9 mouse cellular contexts compared by ENCODE assay signal in genomic region chr1:126931754-126932153, GRCm38 (mm10).
DNase-seq lines count a peak whose midpoint lies in the region; ATAC-seq and TF ChIP-seq lines count a peak whose summit lies in the region.
"Had no signal": no experiment of that assay in that cellular context is flagged by ENCODE, and none has a peak within 500 bp of the region (broad histone marks: within the 10 kb centered on the region; RNA-seq: fewer than 3 reads in every experiment).

No protein-coding gene starts in this region.

- no peak overlapping the region for H3K4me3 ChIP-seq in forebrain, postnatal 0 days (ENCODE audit: low read depth, low read length)
- H3K4me3 ChIP-seq in hindbrain, embryonic 11.5 days (ENCODE audit: low read depth, low read length): no peak overlapping the region
- no peak overlapping the region for H3K4me3 ChIP-seq in lung, postnatal 0 days (ENCODE audit: low read depth, low read length)
- H3K4me3 ChIP-seq: heart, embryonic 13.5 days had no signal

- 0 out of 2 replicates have a peak overlapping the region, but pooled peaks have one; percentile 25 for H3K9ac ChIP-seq in forebrain, postnatal 0 days
- H3K9ac ChIP-seq in hindbrain, embryonic 11.5 days (ENCODE audit: low read depth, low read length): no peak overlapping the region
- no peak overlapping the region for H3K9ac ChIP-seq in lung, postnatal 0 days (replicated peaks; ENCODE audit: low read depth)
- H3K9ac ChIP-seq: heart, embryonic 13.5 days had no signal

- peaks cover 5% of the 10 kb centered on the region; the same call in 1 of the 2 replicates for H3K4me1 ChIP-seq in forebrain, postnatal 0 days (ENCODE audit: insufficient read depth)
- H3K4me1 ChIP-seq in hindbrain, embryonic 11.5 days (replicated peaks; ENCODE audit: control insufficient read depth, insufficient read depth, low read length): no peaks in the 10 kb centered on the region
- H3K4me1 ChIP-seq in lung, postnatal 0 days (ENCODE audit: insufficient read depth, low read depth, low read length): no peaks in the 10 kb centered on the region

- H3K27me3 ChIP-seq in forebrain, postnatal 0 days (ENCODE audit: insufficient read depth, low read length): no peaks in the 10 kb centered on the region
- no peaks in the 10 kb centered on the region for H3K27me3 ChIP-seq in hindbrain, embryonic 11.5 days (ENCODE audit: control insufficient read depth, insufficient read depth, low read length)
- H3K27me3 ChIP-seq in lung, postnatal 0 days (replicated peaks; ENCODE audit: insufficient read depth, low read length): no peaks in the 10 kb centered on the region

- peak; percentile 87 for ATAC-seq in forebrain, postnatal 0 days
- ATAC-seq in hindbrain, embryonic 11.5 days (ENCODE audit: low FRiP score): peak; percentile 50
- 0 out of 2 replicates have a peak, but pooled peaks have one; percentile 25 for ATAC-seq in lung, postnatal 0 days

- no peak overlapping the region for H3K27ac ChIP-seq in forebrain, postnatal 0 days (ENCODE audit: low read depth, low read length)
- H3K27ac ChIP-seq in hindbrain, embryonic 11.5 days (ENCODE audit: low read depth, low read length): no peak overlapping the region
- H3K27ac ChIP-seq in lung, postnatal 0 days (ENCODE audit: low read length): no peak overlapping the region
- H3K27ac ChIP-seq: heart, embryonic 13.5 days had no signal

- H3K9me3 ChIP-seq in forebrain, postnatal 0 days (ENCODE audit: low read length): 0 out of 2 replicates have a peak, but pooled peaks cover 2% of the 10 kb centered on the region
- no peaks in the 10 kb centered on the region for H3K9me3 ChIP-seq in hindbrain, embryonic 11.5 days (ENCODE audit: control insufficient read depth, low read length)
- 0 out of 2 replicates have a peak, but pooled peaks cover 2% of the 10 kb centered on the region for H3K9me3 ChIP-seq in lung, postnatal 0 days (ENCODE audit: low read length)

- whole genome bisulfite sequencing in forebrain, postnatal 0 days: 1% methylated on average over 6 of the region's 6 CpGs
- 4% methylated on average over 6 of the region's 6 CpGs for WGBS in hindbrain, embryonic 11.5 days
- 3% methylated on average over 6 of the region's 6 CpGs for WGBS in lung, postnatal 0 days

- H3K4me2 ChIP-seq in forebrain, postnatal 0 days (ENCODE audit: low read depth): no peak overlapping the region
- H3K4me2 ChIP-seq in hindbrain, embryonic 11.5 days (replicated peaks; ENCODE audit: low read depth, low read length): no peak overlapping the region
- no peak overlapping the region for H3K4me2 ChIP-seq in lung, postnatal 0 days (replicated peaks; ENCODE audit: low read depth, low read length)
- H3K4me2 ChIP-seq: heart, embryonic 13.5 days had no signal

- TF ChIP-seq CTCF in forebrain, postnatal 0 days (IDR thresholded peaks at IDR 0.05; ENCODE audit: low read depth): peak; percentile 98
- TF ChIP-seq CTCF in lung, postnatal 0 days (IDR thresholded peaks at IDR 0.05): peak; percentile 94

- DNase-seq in MEL-GATA-1-ER (ENCODE audit: extremely low read depth, low read depth): peak; percentile 15
- peak; percentile 66 for DNase-seq in cerebellum, adult 11 months
- peak; percentile 95 for DNase-seq in forebrain, postnatal 0 days
- peak; percentile 91 for DNase-seq in hindbrain, embryonic 11.5 days (ENCODE audit: low spot score)
- peak; percentile 81 to 96 for DNase-seq in layer of hippocampus, adult 8-10 months (ENCODE audit: low spot score in 2 of 2)
- peak; percentile 81 for DNase-seq in lung, postnatal 0 days (ENCODE audit: low spot score)
- DNase-seq in retina, embryonic 14.5 days (ENCODE audit: low spot score): peak; percentile 91
- peak; percentile 47 to 56 for DNase-seq in thymus, postnatal 36 days

- no peaks in the 10 kb centered on the region for H3K36me3 ChIP-seq in forebrain, postnatal 0 days (ENCODE audit: insufficient read depth)
- no peaks in the 10 kb centered on the region for H3K36me3 ChIP-seq in hindbrain, embryonic 11.5 days (ENCODE audit: control insufficient read depth, insufficient read depth, low read length)
- H3K36me3 ChIP-seq in lung, postnatal 0 days (ENCODE audit: insufficient read depth, low read length): no peaks in the 10 kb centered on the region
- H3K36me3 ChIP-seq: heart, embryonic 13.5 days had no signal

- no peak for TF ChIP-seq EP300 in lung, postnatal 0 days (IDR thresholded peaks at IDR 0.05)

Comparison
In these comparisons a context has a peak if more than half of its experiments do, and no peak if none do; other contexts are left out.
1. DNase-seq: peak in every context shown above with its lines; median percentile 95 in forebrain, postnatal 0 days; 91 in hindbrain, embryonic 11.5 days; 91 in retina, embryonic 14.5 days; 88 in layer of hippocampus, adult 8-10 months; 81 in lung, postnatal 0 days; 66 in cerebellum, adult 11 months; 52 in thymus, postnatal 36 days; 15 in MEL-GATA-1-ER.
2. ATAC-seq: peak in every context shown above with its lines; median percentile 87 in forebrain, postnatal 0 days; 50 in hindbrain, embryonic 11.5 days; 25 in lung, postnatal 0 days.